Mouse (Mus musculus) erythroblast, embryonic 14.5 days (primary cell): ENCODE measurements at regions not wholly inside any gene's neighbourhood (a gene's known extent, or its start where the extent isn't known, plus 50 kb on each side); places are given as distances from the start of the nearest gene placed in this dataset.

Experiments
- GATA1 ChIP-seq: IDR thresholded peaks from 2 replicates; pipeline ENCODE4 v1.6.1; 2012; ENCODE audit warnings: low read length, inconsistent platforms, mixed read lengths
- TAL1 ChIP-seq: IDR thresholded peaks from 3 replicates; pipeline ENCODE4 v1.6.1; 2012; ENCODE audit warnings: low read length, inconsistent platforms, mixed read lengths

DNA sequence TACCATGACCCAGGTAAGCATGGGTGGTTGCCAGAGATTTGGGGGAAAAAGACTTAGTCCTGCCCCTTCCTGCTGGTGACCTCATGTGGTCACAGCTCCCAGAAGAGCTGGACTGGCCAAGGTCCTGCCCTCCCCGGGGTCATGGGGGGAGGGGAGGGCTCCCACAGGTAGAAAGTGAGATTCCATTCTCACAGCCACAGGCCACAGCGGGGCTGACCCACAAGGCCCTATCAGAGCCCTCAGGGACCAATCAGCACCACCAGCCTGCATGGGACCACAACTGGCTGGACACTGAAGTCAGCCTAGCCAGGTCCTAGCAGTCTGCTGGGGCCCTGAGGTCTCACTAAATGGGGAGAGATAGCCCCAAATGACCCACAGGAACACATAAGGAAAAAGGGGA is 81.9 kb upstream of the Zmiz1 start:
- TF ChIP-seq GATA1, result no peak
- no peak for TF ChIP-seq TAL1
